Mouse (Mus musculus) testis, adult 2 months (tissue): ENCODE results near the gene Hps5. TPM values are rescaled to one million over a fixed set of nuclear protein-coding genes. Genes with fewer than 3 reads are reported as not detected.

Experiments used
- H3K27ac ChIP-seq: fragments of 200-500 bp; 2 replicates; pipeline ENCODE4 v1.5.1; 2012; ENCODE audit warnings: low read depth, low read length; ENCODE audit not compliant: control insufficient read depth, insufficient read depth
- H3K27me3 ChIP-seq: fragments of 200-500 bp; 2 replicates; pipeline ENCODE4 v1.6.1; 2012; ENCODE audit warnings: mild to moderate bottlenecking, low read length, moderate library complexity; ENCODE audit not compliant: control insufficient read depth, insufficient read depth
- H3K36me3 ChIP-seq: fragments of 200-500 bp; 2 replicates; pipeline ENCODE4 v1.6.1; 2012; ENCODE audit warnings: mild to moderate bottlenecking, low read length; ENCODE audit not compliant: control insufficient read depth, insufficient read depth
- H3K4me1 ChIP-seq: fragments of 200-500 bp; 2 replicates; pipeline ENCODE4 v1.6.1; 2012; ENCODE audit warnings: low read length; ENCODE audit not compliant: control insufficient read depth, insufficient read depth
- H3K4me3 ChIP-seq: fragments of 200-500 bp; 2 replicates; pipeline ENCODE4 v1.5.1; 2012; ENCODE audit warnings: low read depth, mild to moderate bottlenecking, low read length, moderate library complexity, mixed read lengths; ENCODE audit not compliant: control insufficient read depth
- CTCF ChIP-seq: fragments of 200-500 bp; IDR thresholded peaks from 2 replicates; pipeline ENCODE4 v1.5.1; 2012; ENCODE audit warnings: low read depth, mild to moderate bottlenecking, inconsistent platforms, low read length, moderate library complexity; ENCODE audit not compliant: control insufficient read depth, insufficient read depth, insufficient replicate concordance
- POLR2A ChIP-seq: fragments of 200-500 bp; IDR thresholded peaks from 2 replicates; pipeline ENCODE4 v1.6.1; 2012; ENCODE audit warnings: low read depth, mild to moderate bottlenecking, inconsistent platforms, low read length, moderate library complexity; ENCODE audit not compliant: control insufficient read depth
- polyA plus RNA-seq: library from polyadenylated mRNA; depleted of rRNA; stranded (reverse); fragments of >200 nt; gene quantifications from 2 replicates; pipeline ENCODE4 v1.2.3, GENCODE M21; 2012; rRNA removed

Gene Hps5
- polyA plus RNA-seq, 1 experiment, result 16.5 TPM

DNA sequence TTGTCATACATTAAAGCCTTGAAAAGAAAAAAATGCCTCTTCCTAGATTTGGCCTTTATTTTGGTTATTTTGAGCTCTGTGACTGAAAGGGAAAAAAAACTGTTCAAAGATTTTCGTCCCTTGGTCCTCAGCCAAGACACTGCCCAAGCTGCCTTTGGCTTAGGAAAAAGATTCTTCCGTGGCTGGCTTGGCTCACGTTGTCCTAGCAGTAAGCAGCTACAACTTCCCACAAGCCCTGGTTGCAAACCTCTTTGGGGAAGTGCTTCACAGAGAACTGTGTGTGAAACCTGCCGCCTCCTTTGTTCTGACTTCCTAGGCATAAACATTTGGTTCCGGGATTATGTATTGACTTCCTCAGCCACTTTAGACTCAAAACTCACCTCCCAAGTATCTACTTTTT lies 79.0 kb downstream of the Hps5 start:
- no peak overlapping the region for H3K27ac ChIP-seq
- H3K4me3 ChIP-seq, result no peak overlapping the region
- TF ChIP-seq POLR2A (no peak), CTCF (no peak)
- H3K36me3 ChIP-seq, result no peaks in the 10 kb centered on the region
- H3K27me3 ChIP-seq, result no peaks in the 10 kb centered on the region
- H3K4me1 ChIP-seq, result no peaks in the 10 kb centered on the region; the same call in none of the 2 replicates

DNA sequence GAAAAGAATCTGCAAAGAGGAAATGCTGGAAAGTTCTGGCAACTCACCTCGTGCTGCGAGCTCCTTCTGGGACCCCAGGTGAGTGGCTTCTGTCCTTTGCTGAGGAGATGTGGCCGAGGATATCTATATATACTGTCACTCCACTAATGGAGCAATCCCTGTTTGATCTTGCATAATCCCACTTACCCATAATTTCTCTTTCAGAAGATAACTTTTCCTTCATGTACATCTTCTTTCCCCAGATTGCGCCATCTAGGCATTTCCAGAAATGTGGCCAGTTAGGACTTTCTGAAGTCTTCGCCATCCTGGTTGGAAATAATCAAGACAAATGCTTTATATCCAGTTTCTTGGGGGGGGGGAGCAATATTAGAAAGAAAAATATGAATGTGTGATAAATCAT lies 80.3 kb downstream of the Hps5 start, which contains the start of gene Saa3:
Gene Saa3, minus strand, starts transcription at position 101 of the 400 bp plus-strand sequence.
- Histone ChIP-seq H3K36me3 (no peaks in the 10 kb centered on the region), H3K4me3 (no peak within 1 kb of the TSS), H3K27me3 (no peaks in the 10 kb centered on the region), H3K27ac (no peak within 1 kb of the TSS), H3K4me1 (no peaks in the 10 kb centered on the region; the same call in none of the 2 replicates)
- TF ChIP-seq CTCF, result no peak
- TF ChIP-seq POLR2A, result no peak

DNA sequence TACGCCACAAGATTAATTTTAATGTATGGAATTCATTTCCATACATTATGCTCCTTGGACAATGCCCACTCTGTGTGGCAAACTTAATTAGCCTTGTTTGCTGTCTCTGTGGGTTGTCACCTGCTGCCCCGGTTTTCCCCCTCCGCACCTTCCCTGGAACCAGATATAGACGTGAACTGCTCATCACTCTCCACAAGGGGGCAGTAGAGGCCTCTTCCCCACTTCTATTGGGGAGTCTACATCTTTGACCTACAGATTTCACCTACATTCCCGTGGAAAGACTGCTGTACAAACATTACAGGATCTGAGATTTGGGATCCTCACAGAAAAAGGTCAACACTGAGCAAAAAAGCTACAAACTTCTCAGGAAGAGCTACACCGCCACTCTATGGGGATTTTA lies 81.3 kb downstream of the Hps5 start:
- Histone ChIP-seq H3K27ac (no peak overlapping the region), H3K36me3 (no peaks in the 10 kb centered on the region), H3K27me3 (no peaks in the 10 kb centered on the region), H3K4me1 (no peaks in the 10 kb centered on the region; the same call in 1 of the 2 replicates), H3K4me3 (no peak overlapping the region)
- TF ChIP-seq CTCF (peak; percentile 72; the same call in 1 of the 2 replicates), POLR2A (no peak)

DNA sequence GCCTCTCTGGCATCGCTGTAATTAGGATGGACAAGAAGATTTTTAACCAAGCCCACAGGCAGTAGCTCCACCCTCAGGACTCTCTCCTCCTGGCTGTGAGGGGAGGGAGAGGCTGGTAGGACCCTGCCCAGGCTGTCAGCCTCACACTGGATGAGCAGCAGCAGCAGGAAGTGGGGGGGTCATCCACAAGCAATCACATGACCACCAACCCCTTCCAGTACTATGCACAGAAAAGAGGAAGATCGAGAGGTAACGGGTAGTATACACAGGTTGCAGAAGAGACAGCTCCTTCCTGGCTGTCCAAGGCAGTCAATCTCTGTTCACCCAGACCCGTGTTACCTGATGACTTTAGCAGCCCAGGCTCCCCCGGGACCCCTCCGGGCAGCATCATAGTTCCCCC lies 83.6 kb downstream of the Hps5 start:
- H3K27ac ChIP-seq, result no peak overlapping the region
- TF ChIP-seq POLR2A, result no peak
- TF ChIP-seq CTCF, result no peak
- no peaks in the 10 kb centered on the region; the same call in 1 of the 2 replicates for H3K4me1 ChIP-seq
- H3K36me3 ChIP-seq, result no peaks in the 10 kb centered on the region; the same call in none of the 2 replicates
- H3K4me3 ChIP-seq, result no peak overlapping the region
- no peaks in the 10 kb centered on the region for H3K27me3 ChIP-seq

Other genes with a start within 250 kb of the Hps5 start
- 6.8 and 7.7 TPM in 2 replicates for gene Sergef, start 156.3 kb downstream of the Hps5 start, polyA plus RNA-seq
- 0.22 TPM in 1 of 2 replicates, not detected in the other for gene Tph1, start 123.5 kb downstream of the Hps5 start, polyA plus RNA-seq
- gene Saal1, start 85.4 kb downstream of the Hps5 start, polyA plus RNA-seq, result 8.7 and 9.5 TPM in 2 replicates
- not detected in 2 replicates for gene Saa3, start 80.4 kb downstream of the Hps5 start, polyA plus RNA-seq
- gene Saa4, start 63.5 kb downstream of the Hps5 start, polyA plus RNA-seq, result 0.06 and 0.09 TPM in 2 replicates
- gene Saa1, start 53.1 kb downstream of the Hps5 start, polyA plus RNA-seq, result 1.2 and 1.8 TPM in 2 replicates
- not detected in 2 replicates for gene Saa2, start 44.3 kb downstream of the Hps5 start, polyA plus RNA-seq
- gene Gtf2h1, start within 50 bp of the Hps5 start, polyA plus RNA-seq, result 32.3 and 32.7 TPM in 2 replicates
- 979 and 1,018 TPM in 2 replicates for gene Ldha, start 45.4 kb upstream of the Hps5 start, polyA plus RNA-seq
- gene Ldhc, start 65.1 kb upstream of the Hps5 start, polyA plus RNA-seq, result 2,921 and 3,733 TPM in 2 replicates
- 38.3 and 45.7 TPM in 2 replicates for gene Tsg101, start 123.9 kb upstream of the Hps5 start, polyA plus RNA-seq
- gene Uevld, start 162.5 kb upstream of the Hps5 start, polyA plus RNA-seq, result 2.4 and 2.9 TPM in 2 replicates
- gene Gm9999, start 187.5 kb upstream of the Hps5 start, polyA plus RNA-seq, result 1,349 and 1,518 TPM in 2 replicates
- 3.3 and 3.4 TPM in 2 replicates for gene Spty2d1, start 212.3 kb upstream of the Hps5 start, polyA plus RNA-seq